Mouse (Mus musculus): ENCODE data around the gene Tbc1d1. TPM values are rescaled to one million over a fixed set of nuclear protein-coding genes. Genes with fewer than 3 reads are reported as not detected.

Tbc1d1 gene
- polyA plus RNA-seq, 1 experiment: 0.10 TPM

GRCm38 (mm10) chr5:64367426-64367825 is 211.3 kb downstream of the Tbc1d1 start:
- TF ChIP-seq TAL1 (IDR thresholded peaks at IDR 0.05; ENCODE audit: low read length) (no peak), GATA1 (IDR thresholded peaks at IDR 0.05; ENCODE audit: low read length) (no peak)
- Histone ChIP-seq H3K27me3 (ENCODE audit: control insufficient read depth) (peaks cover 4% of the 10 kb centered on the region; the same call in 1 of the 2 replicates), H3K4me3 (replicated peaks) (no peak overlapping the region), H3K36me3 (ENCODE audit: control insufficient read depth) (no peaks in the 10 kb centered on the region), H3K9me3 (ENCODE audit: control insufficient read depth, low read length) (no peaks in the 10 kb centered on the region), H3K4me1 (ENCODE audit: control insufficient read depth) (peaks cover 16% of the 10 kb centered on the region)

- H3K4me3 ChIP-seq (replicated peaks): no peak overlapping the region
- no peaks in the 10 kb centered on the region for H3K36me3 ChIP-seq (ENCODE audit: control insufficient read depth)
- no peaks in the 10 kb centered on the region for H3K9me3 ChIP-seq (ENCODE audit: control insufficient read depth, low read length)
- TF ChIP-seq GATA1 (IDR thresholded peaks at IDR 0.05; ENCODE audit: low read length): no peak
- no peak for TF ChIP-seq TAL1 (IDR thresholded peaks at IDR 0.05; ENCODE audit: low read length)
- peaks cover 6% of the 10 kb centered on the region for H3K27me3 ChIP-seq (ENCODE audit: control insufficient read depth)
- H3K4me1 ChIP-seq (ENCODE audit: control insufficient read depth): no peaks in the 10 kb centered on the region
Measured at GRCm38 (mm10) chr5:64371331-64371831, 215.3 kb downstream of the Tbc1d1 start.

GRCm38 (mm10) chr5:64372292-64372961 is 216.3 kb downstream of the Tbc1d1 start:
- no peak overlapping the region for H3K4me3 ChIP-seq (replicated peaks)
- TF ChIP-seq TAL1 (IDR thresholded peaks at IDR 0.05; ENCODE audit: low read length): no peak
- no peak for TF ChIP-seq GATA1 (IDR thresholded peaks at IDR 0.05; ENCODE audit: low read length)
- H3K4me1 ChIP-seq (ENCODE audit: control insufficient read depth): no peaks in the 10 kb centered on the region
- H3K27me3 ChIP-seq (ENCODE audit: control insufficient read depth): peaks cover 5% of the 10 kb centered on the region
- H3K36me3 ChIP-seq (ENCODE audit: control insufficient read depth): no peaks in the 10 kb centered on the region
- no peaks in the 10 kb centered on the region for H3K9me3 ChIP-seq (ENCODE audit: control insufficient read depth, low read length)

- Histone ChIP-seq H3K9me3 (ENCODE audit: control insufficient read depth, low read length) (no peaks in the 10 kb centered on the region), H3K27me3 (ENCODE audit: control insufficient read depth) (peaks cover 7% of the 10 kb centered on the region), H3K4me3 (replicated peaks) (no peak overlapping the region), H3K4me1 (ENCODE audit: control insufficient read depth) (no peaks in the 10 kb centered on the region), H3K36me3 (ENCODE audit: control insufficient read depth) (no peaks in the 10 kb centered on the region)
- TF ChIP-seq GATA1 (IDR thresholded peaks at IDR 0.05; ENCODE audit: low read length) (no peak), TAL1 (IDR thresholded peaks at IDR 0.05; ENCODE audit: low read length) (no peak)
Measured at GRCm38 (mm10) chr5:64373695-64374094, 217.6 kb downstream of the Tbc1d1 start.

GRCm38 (mm10) chr5:64375851-64376250 is 219.7 kb downstream of the Tbc1d1 start:
- no peak for TF ChIP-seq GATA1 (IDR thresholded peaks at IDR 0.05; ENCODE audit: low read length)
- no peak for TF ChIP-seq TAL1 (IDR thresholded peaks at IDR 0.05; ENCODE audit: low read length)
- H3K4me1 ChIP-seq (ENCODE audit: control insufficient read depth): peaks cover 5% of the 10 kb centered on the region; the same call in 1 of the 2 replicates
- no peaks in the 10 kb centered on the region for H3K36me3 ChIP-seq (ENCODE audit: control insufficient read depth)

GRCm38 (mm10) chr5:64376466-64376865 is 220.4 kb downstream of the Tbc1d1 start:
- Histone ChIP-seq H3K9me3 (ENCODE audit: control insufficient read depth, low read length) (no peaks in the 10 kb centered on the region), H3K4me3 (replicated peaks) (no peak overlapping the region), H3K36me3 (ENCODE audit: control insufficient read depth) (no peaks in the 10 kb centered on the region), H3K4me1 (ENCODE audit: control insufficient read depth) (peaks cover 10% of the 10 kb centered on the region), H3K27me3 (ENCODE audit: control insufficient read depth) (peaks cover 11% of the 10 kb centered on the region)
- TF ChIP-seq TAL1 (IDR thresholded peaks at IDR 0.05; ENCODE audit: low read length) (no peak), GATA1 (IDR thresholded peaks at IDR 0.05; ENCODE audit: low read length) (no peak)

More at GRCm38 (mm10) chr5:64375851-64376250, 219.7 kb downstream of the Tbc1d1 start:
- no peak overlapping the region for H3K4me3 ChIP-seq (replicated peaks)
- H3K9me3 ChIP-seq (ENCODE audit: control insufficient read depth, low read length): no peaks in the 10 kb centered on the region
- peaks cover 11% of the 10 kb centered on the region for H3K27me3 ChIP-seq (ENCODE audit: control insufficient read depth)

GRCm38 (mm10) chr5:64377705-64378104 is 221.6 kb downstream of the Tbc1d1 start:
- Histone ChIP-seq H3K9me3 (ENCODE audit: control insufficient read depth, low read length) (no peaks in the 10 kb centered on the region), H3K4me1 (ENCODE audit: control insufficient read depth) (peaks cover 21% of the 10 kb centered on the region), H3K36me3 (ENCODE audit: control insufficient read depth) (no peaks in the 10 kb centered on the region), H3K27me3 (ENCODE audit: control insufficient read depth) (peaks cover 11% of the 10 kb centered on the region), H3K4me3 (replicated peaks) (no peak overlapping the region)
- TF ChIP-seq TAL1 (IDR thresholded peaks at IDR 0.05; ENCODE audit: low read length) (no peak), GATA1 (IDR thresholded peaks at IDR 0.05; ENCODE audit: low read length) (no peak)

- TF ChIP-seq GATA1 (IDR thresholded peaks at IDR 0.05; ENCODE audit: low read length) (no peak), TAL1 (IDR thresholded peaks at IDR 0.05; ENCODE audit: low read length) (no peak)
- Histone ChIP-seq H3K36me3 (ENCODE audit: control insufficient read depth) (no peaks in the 10 kb centered on the region), H3K4me3 (replicated peaks) (no peak overlapping the region), H3K9me3 (ENCODE audit: control insufficient read depth, low read length) (no peaks in the 10 kb centered on the region), H3K4me1 (ENCODE audit: control insufficient read depth) (peaks cover 29% of the 10 kb centered on the region), H3K27me3 (ENCODE audit: control insufficient read depth) (peaks cover 11% of the 10 kb centered on the region)
Measured at GRCm38 (mm10) chr5:64378591-64379275, 222.6 kb downstream of the Tbc1d1 start.

GRCm38 (mm10) chr5:64379829-64380228 is 223.7 kb downstream of the Tbc1d1 start:
- Histone ChIP-seq H3K4me1 (ENCODE audit: control insufficient read depth) (peaks cover 29% of the 10 kb centered on the region), H3K27me3 (ENCODE audit: control insufficient read depth) (peaks cover 11% of the 10 kb centered on the region), H3K36me3 (ENCODE audit: control insufficient read depth) (no peaks in the 10 kb centered on the region), H3K4me3 (replicated peaks) (no peak overlapping the region), H3K9me3 (ENCODE audit: control insufficient read depth, low read length) (no peaks in the 10 kb centered on the region)
- no peak for TF ChIP-seq GATA1 (IDR thresholded peaks at IDR 0.05; ENCODE audit: low read length)
- TF ChIP-seq TAL1 (IDR thresholded peaks at IDR 0.05; ENCODE audit: low read length): no peak
